Mouse (Mus musculus): Measurements from ENCODE around the gene Zfp804b. TPM values are rescaled to one million over a fixed set of nuclear protein-coding genes. Genes with fewer than 3 reads are reported as not detected.
"Not testable (repeated sequence)": the region's sequence is repeated elsewhere in the genome, so short reads cannot be mapped to it uniquely, and the experiment has no call there.

The Zfp804b gene
- total RNA-seq (2014; rRNA removed): 5.0 and 6.4 TPM in 2 replicates
- 3.0 and 3.5 TPM in 2 replicates for polyA plus RNA-seq (2015; fragmentation: Nextera tagmentation; extraction: Ambion mirVana)

DNA sequence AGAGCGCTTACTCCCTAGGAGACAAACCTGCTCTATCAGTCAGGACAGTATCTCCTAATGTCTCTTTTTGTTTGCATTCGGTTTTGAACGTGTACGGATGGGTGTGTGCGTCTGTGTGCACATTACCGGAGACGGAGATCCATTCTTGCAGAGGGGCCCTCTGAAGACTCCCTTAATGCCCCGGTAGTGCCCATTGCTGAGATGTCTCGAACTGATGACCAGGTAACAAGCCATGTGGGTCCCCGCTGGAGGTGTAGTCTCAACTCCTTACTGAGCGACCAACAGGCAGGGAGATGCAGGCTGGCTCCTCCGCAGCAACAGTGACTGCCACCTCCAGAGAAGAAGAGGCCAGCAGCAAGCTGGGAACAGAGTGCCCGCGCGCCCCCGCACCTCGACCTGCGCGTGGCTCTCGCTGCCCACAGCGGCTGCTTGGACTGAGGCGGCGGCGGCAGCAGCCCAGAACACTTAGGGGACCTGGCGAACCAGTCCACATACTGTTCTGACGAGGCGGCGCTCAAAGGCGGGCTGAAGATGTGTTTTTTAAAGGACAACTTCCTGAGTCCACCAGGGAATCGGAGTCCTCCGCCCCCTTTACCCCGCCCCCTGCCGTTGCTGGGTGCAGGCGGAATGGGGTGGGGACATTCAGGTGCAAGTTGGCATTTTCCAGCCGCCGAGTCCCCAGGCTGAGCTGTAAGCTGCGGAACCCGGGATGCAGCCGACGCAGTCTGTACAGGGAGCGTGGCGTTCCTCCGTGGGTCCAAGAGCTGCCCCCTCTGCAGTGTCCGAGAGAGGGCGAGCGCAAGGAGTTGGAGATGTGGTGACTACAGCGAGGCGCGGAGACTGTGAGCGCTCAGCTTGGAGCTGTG lies at the start of gene Zfp804b:
Gene Zfp804b (minus strand): TSS at position 612 of the 866 bp plus-strand sequence.
- H3K27ac ChIP-seq (ENCODE audit: low read depth, low read length): no peak within 1 kb of the TSS
- H3K9ac ChIP-seq (replicated peaks; ENCODE audit: low read length, poor library complexity, severe bottlenecking): peak within 1 kb of the TSS; percentile 55
- peak within 1 kb of the TSS; percentile 73 for H3K4me2 ChIP-seq (ENCODE audit: low read depth, low read length, poor library complexity, severe bottlenecking)
- H3K4me1 ChIP-seq (ENCODE audit: insufficient read depth, low read length): no peaks in the 10 kb centered on the region
- DNase-seq (ENCODE audit: low spot score) (peak; percentile 62), ATAC-seq (ENCODE audit: low FRiP score) (peak; percentile 87)
- under 1% methylated on average over 47 of the region's 50 CpGs for WGBS
- H3K27me3 ChIP-seq (ENCODE audit: insufficient read depth, low read length): no peaks in the 10 kb centered on the region
- H3K4me3 ChIP-seq (ENCODE audit: low read depth, low read length): peak within 1 kb of the TSS; percentile 62
- no peaks in the 10 kb centered on the region for H3K9me3 ChIP-seq (ENCODE audit: low read length)
- H3K36me3 ChIP-seq (ENCODE audit: insufficient read depth, low read length): no peaks in the 10 kb centered on the region
- peak; percentile 49; the same call in 1 of the 2 replicates for TF ChIP-seq CTCF (IDR thresholded peaks at IDR 0.05)

DNA sequence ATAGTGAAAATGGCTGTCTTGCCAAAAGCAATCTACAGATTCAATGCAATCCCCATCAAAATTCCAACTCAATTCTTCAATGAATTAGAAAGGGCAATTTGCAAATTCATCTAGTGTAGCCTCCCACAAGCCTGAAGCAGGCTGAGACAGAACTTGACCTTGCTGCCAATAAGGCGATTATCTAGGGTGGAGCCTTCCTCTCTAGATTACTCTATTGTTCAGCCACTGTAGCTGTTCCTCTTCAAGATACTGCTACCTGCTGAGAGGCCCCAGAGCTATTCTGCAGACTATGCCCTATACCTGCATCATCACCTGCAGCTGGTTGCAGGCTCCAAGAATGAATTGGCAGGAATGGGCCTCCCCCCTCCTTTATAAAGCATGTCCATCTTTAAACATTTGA lies 20.1 kb upstream of the Zfp804b start:
- ATAC-seq (ENCODE audit: low FRiP score); H3K9me3 ChIP-seq (ENCODE audit: low read length); H3K4me1 ChIP-seq (ENCODE audit: insufficient read depth, low read length); H3K9ac ChIP-seq (replicated peaks; ENCODE audit: low read length, poor library complexity, severe bottlenecking); H3K36me3 ChIP-seq (ENCODE audit: insufficient read depth, low read length); H3K27ac ChIP-seq (ENCODE audit: low read depth, low read length); H3K4me2 ChIP-seq (ENCODE audit: low read depth, low read length, poor library complexity, severe bottlenecking); DNase-seq (ENCODE audit: low spot score); H3K4me3 ChIP-seq (ENCODE audit: low read depth, low read length); H3K27me3 ChIP-seq (ENCODE audit: insufficient read depth, low read length): not testable (repeated sequence)
- 100% methylated on average over 1 of the region's 1 CpGs for WGBS

DNA sequence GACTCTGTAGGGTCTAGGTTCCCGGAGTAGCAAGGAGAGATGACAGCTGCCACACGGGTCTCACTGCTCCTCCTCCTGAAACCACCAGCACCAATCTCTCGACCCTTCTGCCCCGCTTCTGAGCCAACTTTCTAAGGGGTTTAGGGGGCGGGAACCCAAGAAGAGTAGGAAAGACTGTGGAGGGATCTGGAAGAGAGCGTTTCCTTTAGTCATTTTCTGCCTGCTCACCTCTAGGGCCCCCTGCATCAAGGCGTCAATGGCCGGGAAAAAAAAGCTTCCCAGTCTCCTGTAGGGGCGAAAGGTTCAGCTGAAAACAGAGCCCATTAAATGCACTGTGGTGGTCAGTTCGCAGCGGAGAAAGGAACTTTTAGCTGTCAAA lies 444 bp upstream of the Zfp804b start:
- Histone ChIP-seq H3K27ac (ENCODE audit: low read depth, low read length) (no peak overlapping the region), H3K4me2 (ENCODE audit: low read depth, low read length, poor library complexity, severe bottlenecking) (peak overlapping the region; percentile 73), H3K9ac (replicated peaks; ENCODE audit: low read length, poor library complexity, severe bottlenecking) (peak overlapping the region; percentile 55), H3K4me1 (ENCODE audit: insufficient read depth, low read length) (no peaks in the 10 kb centered on the region), H3K27me3 (ENCODE audit: insufficient read depth, low read length) (no peaks in the 10 kb centered on the region), H3K9me3 (ENCODE audit: low read length) (no peaks in the 10 kb centered on the region), H3K36me3 (ENCODE audit: insufficient read depth, low read length) (no peaks in the 10 kb centered on the region), H3K4me3 (ENCODE audit: low read depth, low read length) (peak overlapping the region; percentile 62)
- TF ChIP-seq CTCF (IDR thresholded peaks at IDR 0.05): no peak
- ATAC-seq (ENCODE audit: low FRiP score): peak; percentile 59
- under 1% methylated on average over 11 of the region's 11 CpGs for WGBS
- no peak for DNase-seq (ENCODE audit: low spot score)

GRCm38 (mm10) chr5:7325594-7325993 lies 19.0 kb downstream of the Zfp804b start:
- Histone ChIP-seq H3K27ac (ENCODE audit: low read depth, low read length) (no peak overlapping the region), H3K9ac (replicated peaks; ENCODE audit: low read length, poor library complexity, severe bottlenecking) (no peak overlapping the region), H3K36me3 (ENCODE audit: insufficient read depth, low read length) (no peaks in the 10 kb centered on the region), H3K9me3 (ENCODE audit: low read length) (no peaks in the 10 kb centered on the region), H3K4me1 (ENCODE audit: insufficient read depth, low read length) (no peaks in the 10 kb centered on the region), H3K4me3 (ENCODE audit: low read depth, low read length) (no peak overlapping the region), H3K27me3 (ENCODE audit: insufficient read depth, low read length) (no peaks in the 10 kb centered on the region), H3K4me2 (ENCODE audit: low read depth, low read length, poor library complexity, severe bottlenecking) (no peak overlapping the region)
- WGBS: 62% methylated on average over 4 of the region's 4 CpGs
- ATAC-seq (ENCODE audit: low FRiP score): peak; percentile 49; the same call in 1 of the 2 replicates
- peak; percentile 31 for DNase-seq (ENCODE audit: low spot score)
- no peak for TF ChIP-seq CTCF (IDR thresholded peaks at IDR 0.05)

DNA sequence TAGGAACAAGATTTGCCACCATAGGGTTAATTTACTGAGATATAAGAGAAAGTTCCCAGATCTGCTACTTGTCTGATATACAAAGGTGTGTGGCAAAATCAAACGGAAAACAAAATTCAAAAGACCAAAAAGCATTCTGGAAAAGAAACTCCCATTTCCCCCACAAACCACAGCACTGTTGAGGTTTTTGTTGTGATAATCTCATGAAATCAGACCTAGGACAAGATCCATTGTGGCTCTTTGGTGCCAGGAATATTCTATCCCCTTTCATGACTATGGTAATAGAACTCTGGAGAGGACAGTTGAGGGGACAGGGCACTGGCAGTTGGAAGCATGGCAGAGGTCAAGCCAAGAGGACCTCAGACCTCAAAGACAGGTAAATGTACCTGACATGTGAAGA lies 40.7 kb downstream of the Zfp804b start, which contains the start of gene Tex47:
Gene Tex47 (plus strand): TSS at position 301 of the 400 bp plus-strand sequence.
- Histone ChIP-seq H3K9ac (replicated peaks; ENCODE audit: low read length, poor library complexity, severe bottlenecking) (no peak within 1 kb of the TSS), H3K4me3 (ENCODE audit: low read depth, low read length) (no peak within 1 kb of the TSS), H3K9me3 (ENCODE audit: low read length) (no peaks in the 10 kb centered on the region), H3K27me3 (ENCODE audit: insufficient read depth, low read length) (no peaks in the 10 kb centered on the region), H3K4me2 (ENCODE audit: low read depth, low read length, poor library complexity, severe bottlenecking) (no peak within 1 kb of the TSS), H3K36me3 (ENCODE audit: insufficient read depth, low read length) (no peaks in the 10 kb centered on the region), H3K27ac (ENCODE audit: low read depth, low read length) (no peak within 1 kb of the TSS), H3K4me1 (ENCODE audit: insufficient read depth, low read length) (no peaks in the 10 kb centered on the region)
- DNase-seq (ENCODE audit: low spot score): no peak
- ATAC-seq (ENCODE audit: low FRiP score): no peak
- no peak for TF ChIP-seq CTCF (IDR thresholded peaks at IDR 0.05)
- WGBS: 81% methylated on average over 1 of the region's 1 CpGs

DNA sequence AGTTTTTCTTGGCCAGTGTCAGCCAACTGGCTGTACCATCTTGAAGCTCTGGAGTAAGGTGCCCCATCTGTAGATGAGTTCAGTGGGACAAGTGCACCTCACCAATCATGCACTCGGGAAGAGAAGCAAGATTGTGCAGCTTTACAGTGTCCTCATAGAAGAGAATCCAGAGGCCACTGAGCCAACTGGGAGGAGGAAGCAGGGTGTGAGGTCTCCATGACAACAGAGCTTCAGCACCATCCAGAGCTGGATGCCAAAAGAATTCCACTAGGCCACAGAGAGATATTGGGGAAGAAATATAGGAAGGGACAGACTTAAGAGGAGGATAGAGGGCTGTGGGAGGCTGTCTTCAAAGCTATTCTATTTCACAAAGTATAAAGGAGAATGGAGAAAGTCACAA lies 41.6 kb downstream of the Zfp804b start:
- no peak overlapping the region for H3K27ac ChIP-seq (ENCODE audit: low read depth, low read length)
- no peak overlapping the region for H3K4me3 ChIP-seq (ENCODE audit: low read depth, low read length)
- H3K4me2 ChIP-seq (ENCODE audit: low read depth, low read length, poor library complexity, severe bottlenecking): no peak overlapping the region
- no peak for TF ChIP-seq CTCF (IDR thresholded peaks at IDR 0.05)
- ATAC-seq (ENCODE audit: low FRiP score) (no peak), DNase-seq (ENCODE audit: low spot score) (no peak)
- no peak overlapping the region for H3K9ac ChIP-seq (replicated peaks; ENCODE audit: low read length, poor library complexity, severe bottlenecking)
- H3K27me3 ChIP-seq (ENCODE audit: insufficient read depth, low read length): no peaks in the 10 kb centered on the region
- H3K36me3 ChIP-seq (ENCODE audit: insufficient read depth, low read length): no peaks in the 10 kb centered on the region
- WGBS: 45% methylated on average over 1 of the region's 1 CpGs
- no peaks in the 10 kb centered on the region for H3K9me3 ChIP-seq (ENCODE audit: low read length)
- H3K4me1 ChIP-seq (ENCODE audit: insufficient read depth, low read length): no peaks in the 10 kb centered on the region

Data from midbrain, postnatal 0 days (tissue).